Mouse (Mus musculus): Measurements from ENCODE around the gene Cyp4x1.

DNA sequence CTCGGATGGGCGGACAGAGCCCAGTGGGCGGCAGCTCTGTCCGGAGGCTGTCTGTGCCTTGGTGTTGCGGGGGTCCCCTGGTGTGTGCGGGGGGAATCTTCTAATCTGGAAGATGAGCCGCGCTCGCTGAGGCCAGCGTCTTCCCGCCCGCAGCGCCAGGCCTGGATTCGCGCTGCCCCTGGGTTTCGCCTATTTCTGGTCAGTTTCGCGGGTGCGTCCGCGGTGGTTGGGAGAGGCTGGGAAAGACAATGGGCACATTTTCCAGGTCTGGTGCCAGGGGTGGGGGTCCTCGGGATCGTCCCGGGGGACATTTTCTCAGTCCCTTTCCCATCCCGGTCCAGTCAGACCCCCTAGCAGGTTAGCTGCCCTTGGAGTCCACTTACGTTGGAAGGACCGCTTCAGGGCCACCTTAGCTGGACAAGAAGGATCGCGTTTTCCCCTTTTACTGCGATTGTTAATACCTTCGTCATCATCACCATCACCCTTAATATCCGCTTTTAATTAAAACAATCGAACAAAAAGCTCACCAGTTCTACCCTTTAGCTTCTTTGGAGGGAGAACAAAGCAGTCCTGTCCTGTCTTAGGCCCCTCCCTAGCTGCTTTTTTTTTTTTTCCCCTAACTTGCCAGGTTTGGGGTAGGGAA lies 76.3 kb downstream of the Cyp4x1 start:
- no peak for TF ChIP-seq CTCF (conservative IDR thresholded peaks at IDR 0.05; ENCODE audit: insufficient read depth, insufficient read length, low read depth, low read length)
- no peak for TF ChIP-seq POLR2A (IDR thresholded peaks at IDR 0.05; ENCODE audit: low read depth, low read length)
